Mouse (Mus musculus): ENCODE results near the gene Alyref.

DNA sequence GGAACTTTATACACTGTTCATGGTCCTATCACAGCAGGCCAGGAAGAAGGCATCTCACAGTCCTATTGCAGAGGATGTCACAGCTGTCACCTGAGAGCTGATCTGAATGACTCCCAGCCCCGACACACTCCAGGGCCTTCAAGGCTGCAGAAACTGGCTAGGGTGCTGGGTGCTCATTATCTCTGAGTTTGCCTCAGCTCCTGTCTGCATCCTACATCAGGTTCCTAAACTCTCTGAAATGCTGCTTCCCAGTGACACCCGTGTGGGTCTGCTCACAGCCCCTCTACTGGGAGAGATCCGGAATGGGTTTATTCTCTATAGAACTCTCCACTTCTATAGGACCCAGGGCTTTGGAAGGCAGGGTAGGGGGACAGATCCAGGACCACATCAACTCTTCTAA, 50.0 kb downstream of the Alyref start:
- TF ChIP-seq CTCF (IDR thresholded peaks at IDR 0.05; ENCODE audit: low read depth) (no peak), EP300 (IDR thresholded peaks at IDR 0.05; ENCODE audit: low read depth) (no peak)
